In the genomic region with DNA sequence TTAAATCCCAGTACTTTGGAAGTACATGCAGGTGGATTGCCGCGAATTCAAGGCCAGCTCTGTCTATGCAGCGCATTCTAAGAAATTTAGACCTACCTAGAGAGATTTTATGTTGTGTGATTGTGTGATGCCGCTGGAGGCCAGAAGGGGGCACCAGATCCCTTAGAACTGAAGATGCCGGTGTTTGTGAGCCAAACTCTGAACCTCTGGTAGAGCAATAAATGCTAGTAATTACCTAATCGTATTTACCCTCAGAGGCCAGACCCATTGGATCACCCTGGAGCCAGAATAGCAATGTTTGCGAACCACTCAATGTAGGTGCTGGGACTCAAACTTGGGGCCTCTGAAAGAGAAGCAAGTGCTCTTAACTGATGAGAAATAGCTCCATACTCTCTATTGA, we compare ENCODE assay signal across 9 mouse cellular contexts. TPM values are rescaled to one million over a fixed set of nuclear protein-coding genes. Genes with fewer than 3 reads are reported as not detected.
DNase-seq lines count a peak whose midpoint lies in the region; ATAC-seq lines count a peak whose summit lies in the region.
"Had no signal": no experiment of that assay in that cellular context is flagged by ENCODE, and none has a peak within 500 bp of the region (broad histone marks: within the 10 kb centered on the region; RNA-seq: fewer than 3 reads in every experiment).

No protein-coding gene starts in this region.

- no peak overlapping the region for H3K4me3 ChIP-seq in forebrain, embryonic 11.5 days (ENCODE audit: low read depth, low read length)
- no peak overlapping the region for H3K4me3 ChIP-seq in forebrain, embryonic 13.5 days
- H3K4me3 ChIP-seq: lung, embryonic 15.5 days had no signal

- no peaks in the 10 kb centered on the region for H3K27me3 ChIP-seq in forebrain, embryonic 11.5 days (ENCODE audit: control insufficient read depth, insufficient read depth, low read length)
- H3K27me3 ChIP-seq in forebrain, embryonic 13.5 days, result no peaks in the 10 kb centered on the region
- H3K27me3 ChIP-seq: lung, embryonic 15.5 days had no signal

- WGBS in forebrain, embryonic 11.5 days, result 30% methylated on average over 7 of the region's 7 CpGs
- 18% methylated on average over 7 of the region's 7 CpGs for WGBS in forebrain, embryonic 13.5 days

- ATAC-seq in forebrain, embryonic 11.5 days (replicated peaks; ENCODE audit: low FRiP score), result no peak
- ATAC-seq in forebrain, embryonic 13.5 days, result no peak
- peak; percentile 97 for ATAC-seq in megakaryocyte, adult 5-6 weeks (ENCODE audit: poor library complexity, severe bottlenecking)

- no peak overlapping the region for H3K27ac ChIP-seq in forebrain, embryonic 11.5 days (ENCODE audit: low read depth, low read length)
- no peak overlapping the region for H3K27ac ChIP-seq in forebrain, embryonic 13.5 days
- H3K27ac ChIP-seq: lung, embryonic 15.5 days had no signal

- H3K36me3 ChIP-seq in forebrain, embryonic 11.5 days (ENCODE audit: control insufficient read depth, insufficient read depth, low read length), result no peaks in the 10 kb centered on the region
- H3K36me3 ChIP-seq in forebrain, embryonic 13.5 days (ENCODE audit: poor library complexity, severe bottlenecking), result no peaks in the 10 kb centered on the region
- H3K36me3 ChIP-seq: lung, embryonic 15.5 days had no signal

- H3K9me3 ChIP-seq in forebrain, embryonic 11.5 days (ENCODE audit: control insufficient read depth, low read length), result no peaks in the 10 kb centered on the region
- H3K9me3 ChIP-seq in forebrain, embryonic 13.5 days (replicated peaks), result no peaks in the 10 kb centered on the region
- H3K9me3 ChIP-seq: lung, embryonic 15.5 days had no signal

- no peak overlapping the region for H3K9ac ChIP-seq in forebrain, embryonic 11.5 days (ENCODE audit: low read length)
- H3K9ac ChIP-seq in forebrain, embryonic 13.5 days, result no peak overlapping the region
- H3K9ac ChIP-seq: lung, embryonic 15.5 days had no signal

- no peaks in the 10 kb centered on the region for H3K4me1 ChIP-seq in forebrain, embryonic 11.5 days (replicated peaks; ENCODE audit: control insufficient read depth, insufficient read depth, low read length)
- no peaks in the 10 kb centered on the region for H3K4me1 ChIP-seq in forebrain, embryonic 13.5 days
- H3K4me1 ChIP-seq: lung, embryonic 15.5 days had no signal

- no peak overlapping the region for H3K4me2 ChIP-seq in forebrain, embryonic 11.5 days (ENCODE audit: low read depth, low read length, severe bottlenecking)
- H3K4me2 ChIP-seq in forebrain, embryonic 13.5 days, result no peak overlapping the region
- H3K4me2 ChIP-seq: lung, embryonic 15.5 days had no signal

- DNase-seq in forebrain, embryonic 11.5 days (ENCODE audit: low spot score), result peak; percentile 79
- peak; percentile 73 for DNase-seq in T-cell, adult 2 months (ENCODE audit: low spot score)
- DNase-seq in cerebellum, postnatal 36 days, result peak; percentile 69 to 81
- peak; percentile 83 for DNase-seq in heart, adult 8-10 months (ENCODE audit: low spot score)
- DNase-seq in layer of hippocampus, postnatal 14 days (ENCODE audit: low spot score in 2 of 2), result peak; percentile 59 to 75
- peak; percentile 48 to 85 for DNase-seq in spleen, adult 18-20 months

RNA-seq across cellular contexts. Expression of a gene that starts 11.4 kb away (rescaled TPM):
- 34.1 and 35.6 TPM in 2 replicates for polyA plus RNA-seq in forebrain, embryonic 11.5 days (2014; fragmentation: Nextera tagmentation; extraction: Ambion mirVana)
- polyA plus RNA-seq in forebrain, embryonic 13.5 days (2015; fragmentation: Nextera tagmentation; extraction: Ambion mirVana), result 16.8 and 21.3 TPM in 2 replicates
- 10 to 100 TPM; 58.8 to 80.9 (median 70.8) TPM for total RNA-seq in heart, adult 8-10 months (2022)
- total RNA-seq in layer of hippocampus, postnatal 14 days (2021), result 10 to 100 TPM; 11.4 to 15.3 TPM
- total RNA-seq in megakaryocyte, adult 5-6 weeks (2015), result 219 and 236 TPM in 2 replicates
- 199 and 241 TPM in 2 replicates for total RNA-seq in megakaryocyte, adult 5-6 weeks (2017)

RNA-seq across cellular contexts. Expression of a gene that starts 12.2 kb away (rescaled TPM):
- polyA plus RNA-seq in forebrain, embryonic 11.5 days (2014; fragmentation: Nextera tagmentation; extraction: Ambion mirVana), result 11.7 and 13.5 TPM in 2 replicates
- 12.7 and 13.8 TPM in 2 replicates for polyA plus RNA-seq in forebrain, embryonic 13.5 days (2015; fragmentation: Nextera tagmentation; extraction: Ambion mirVana)
- 10 to 100 TPM; 30.9 to 38.9 (median 33.8) TPM for total RNA-seq in heart, adult 8-10 months (2022)
- total RNA-seq in layer of hippocampus, postnatal 14 days (2021), result 10 to 100 TPM; 21.0 to 22.1 TPM
- total RNA-seq in megakaryocyte, adult 5-6 weeks (2015), result 5.6 and 7.8 TPM in 2 replicates
- total RNA-seq in megakaryocyte, adult 5-6 weeks (2017), result 6.0 and 8.3 TPM in 2 replicates

RNA-seq across cellular contexts. Expression of a gene that starts 21.6 kb away (rescaled TPM):
- 8.1 and 11.9 TPM in 2 replicates for polyA plus RNA-seq in forebrain, embryonic 11.5 days (2014; fragmentation: Nextera tagmentation; extraction: Ambion mirVana)
- 7.0 and 10.1 TPM in 2 replicates for polyA plus RNA-seq in forebrain, embryonic 13.5 days (2015; fragmentation: Nextera tagmentation; extraction: Ambion mirVana)
- 10 to 100 TPM; 58.0 to 68.1 (median 61.2) TPM for total RNA-seq in heart, adult 8-10 months (2022)
- 1 to 10 TPM; 3.7 to 4.2 TPM for total RNA-seq in layer of hippocampus, postnatal 14 days (2021)
- 15.4 and 20.0 TPM in 2 replicates for total RNA-seq in megakaryocyte, adult 5-6 weeks (2015)
- 6.5 and 12.4 TPM in 2 replicates for total RNA-seq in megakaryocyte, adult 5-6 weeks (2017)

RNA-seq across cellular contexts. Expression of a gene that starts 35.1 kb away (rescaled TPM):
- polyA plus RNA-seq in forebrain, embryonic 11.5 days (2014; fragmentation: Nextera tagmentation; extraction: Ambion mirVana), result 102 and 106 TPM in 2 replicates
- polyA plus RNA-seq in forebrain, embryonic 13.5 days (2015; fragmentation: Nextera tagmentation; extraction: Ambion mirVana), result 122 and 125 TPM in 2 replicates
- total RNA-seq in heart, adult 8-10 months (2022), result 10 to 100 TPM; 39.5 to 49.6 (median 41.5) TPM
- 10 to 100 TPM; 78.0 to 85.6 TPM for total RNA-seq in layer of hippocampus, postnatal 14 days (2021)
- 69.3 and 70.0 TPM in 2 replicates for total RNA-seq in megakaryocyte, adult 5-6 weeks (2015)
- total RNA-seq in megakaryocyte, adult 5-6 weeks (2017), result 49.5 and 52.1 TPM in 2 replicates

RNA-seq across cellular contexts. Expression of a gene that starts 37.5 kb away (rescaled TPM):
- polyA plus RNA-seq in forebrain, embryonic 11.5 days (2014; fragmentation: Nextera tagmentation; extraction: Ambion mirVana), result 504 and 506 TPM in 2 replicates
- 402 and 460 TPM in 2 replicates for polyA plus RNA-seq in forebrain, embryonic 13.5 days (2015; fragmentation: Nextera tagmentation; extraction: Ambion mirVana)
- total RNA-seq in heart, adult 8-10 months (2022), result 100 to 1,000 TPM; 112 to 150 (median 119) TPM
- 100 to 1,000 TPM; 176 to 196 TPM for total RNA-seq in layer of hippocampus, postnatal 14 days (2021)
- 181 and 183 TPM in 2 replicates for total RNA-seq in megakaryocyte, adult 5-6 weeks (2015)
- 95.4 and 105 TPM in 2 replicates for total RNA-seq in megakaryocyte, adult 5-6 weeks (2017)
